Mouse (Mus musculus) NIH3T3 (cell line): ENCODE measurements at regions not wholly inside any gene's neighbourhood (a gene's known extent, or its start where the extent isn't known, plus 50 kb on each side); places are given as distances from the start of the nearest gene placed in this dataset.

Experiments used
- DNase-seq: peaks from one replicate; pipeline ENCODE4 v3.0.0-alpha.2; 2012; ENCODE audit warnings: low read depth

DNA sequence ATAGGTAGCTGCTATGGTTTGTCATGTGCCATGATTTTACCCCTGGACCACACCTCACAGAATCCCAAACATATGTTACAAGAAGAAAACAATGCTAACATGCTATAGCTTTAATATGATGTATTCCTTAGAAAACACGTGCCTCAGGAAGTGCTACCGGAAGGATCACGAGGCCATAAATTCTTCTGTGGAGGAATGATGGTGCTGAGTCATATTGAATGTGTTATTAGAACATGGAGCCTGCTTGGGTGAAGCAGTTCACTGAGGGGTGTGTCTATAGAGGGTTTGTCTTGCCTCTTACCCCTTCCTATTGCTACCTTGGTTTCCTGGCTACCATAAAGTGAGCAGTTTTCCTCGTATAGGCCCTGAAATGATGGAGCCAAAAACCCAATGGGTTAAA is 104.1 kb upstream of the Tsc22d2 start:
- DNase-seq = no peak

DNA sequence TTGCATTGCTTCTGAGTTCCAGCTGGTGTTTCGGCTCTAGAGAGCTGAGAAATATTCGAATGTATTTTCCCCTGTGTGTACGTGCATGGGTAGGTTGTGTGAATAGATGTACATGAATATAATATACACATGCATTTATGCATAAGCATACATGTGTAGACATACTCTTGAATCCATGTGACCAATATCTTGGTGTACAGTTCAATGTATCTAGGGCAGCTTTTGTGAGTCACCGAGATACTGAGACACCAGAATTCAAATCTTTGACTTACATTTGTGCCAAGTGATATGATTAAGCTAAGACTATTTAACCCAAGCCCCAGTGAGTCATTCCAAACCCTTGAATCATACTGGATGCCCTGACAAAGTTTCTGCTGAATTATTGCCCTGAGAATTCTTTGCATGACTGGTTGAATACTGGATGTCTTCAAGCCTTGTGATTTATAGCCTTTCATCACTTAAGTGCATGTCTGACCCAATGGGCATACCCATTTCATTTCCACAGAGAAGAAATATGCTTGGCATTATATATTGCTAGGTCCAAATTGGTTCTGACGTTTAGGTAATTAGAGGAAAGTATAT is 103.3 kb upstream of the Tsc22d2 start:
- peak; percentile 92 for DNase-seq

DNA sequence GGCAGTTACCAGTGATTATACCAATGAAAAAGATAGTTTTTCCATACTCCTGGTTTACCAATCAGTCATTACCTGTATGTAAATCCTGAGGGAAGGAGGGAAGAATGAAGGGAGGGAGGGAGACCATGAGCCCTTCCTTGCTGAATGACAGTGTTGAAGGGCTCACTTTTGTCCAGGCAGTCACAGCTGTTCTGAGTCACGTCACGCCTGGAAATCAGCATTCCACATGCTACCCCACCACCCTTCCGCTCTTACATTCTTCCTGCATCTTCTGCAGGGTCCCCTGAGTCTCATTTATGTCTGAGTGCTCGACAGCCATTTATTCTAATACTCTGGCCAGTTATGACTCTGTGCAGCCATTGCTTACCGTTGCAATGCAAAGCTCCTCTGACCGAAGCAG is 101.9 kb upstream of the Tsc22d2 start:
- DNase-seq = no peak

DNA sequence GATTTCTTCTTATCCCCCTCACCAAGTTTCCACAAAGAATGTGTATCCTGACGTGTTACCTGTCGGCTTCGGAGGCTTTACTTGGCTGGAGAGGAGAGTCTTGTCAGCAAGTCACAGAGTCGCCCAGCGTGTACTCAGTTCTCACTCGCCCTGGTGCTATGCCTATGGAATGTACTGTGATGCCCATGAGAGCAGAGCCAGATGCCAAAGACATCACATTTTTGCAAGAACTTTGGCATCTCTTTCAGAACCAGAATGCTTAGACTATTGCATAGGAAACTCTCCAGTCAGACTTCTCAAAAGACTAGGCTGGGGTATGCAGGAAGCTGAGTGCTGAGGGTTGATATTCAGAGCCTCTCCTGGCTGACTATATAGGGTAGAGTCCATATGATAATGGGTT is 99.3 kb upstream of the Tsc22d2 start:
- DNase-seq = peak; percentile 61

DNA sequence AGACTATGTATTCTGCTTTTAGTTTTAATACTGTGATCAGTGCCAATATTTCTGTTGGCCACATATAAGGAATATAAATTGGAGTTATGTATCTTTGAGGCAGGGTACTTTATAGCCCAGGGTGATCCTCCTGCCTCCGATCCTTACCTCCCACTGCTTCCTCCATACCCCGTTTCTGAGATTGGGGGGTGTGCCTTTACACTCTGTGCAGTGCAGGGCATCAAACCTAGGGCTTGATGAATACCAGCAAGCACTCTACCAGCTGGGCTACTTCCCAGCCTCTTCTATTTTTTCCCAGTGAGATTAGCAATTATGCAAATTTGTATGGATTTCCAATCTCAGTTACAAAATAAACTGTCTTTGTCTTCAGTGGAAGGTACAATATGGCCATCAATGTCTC is 97.3 kb upstream of the Tsc22d2 start:
- DNase-seq = no peak

DNA sequence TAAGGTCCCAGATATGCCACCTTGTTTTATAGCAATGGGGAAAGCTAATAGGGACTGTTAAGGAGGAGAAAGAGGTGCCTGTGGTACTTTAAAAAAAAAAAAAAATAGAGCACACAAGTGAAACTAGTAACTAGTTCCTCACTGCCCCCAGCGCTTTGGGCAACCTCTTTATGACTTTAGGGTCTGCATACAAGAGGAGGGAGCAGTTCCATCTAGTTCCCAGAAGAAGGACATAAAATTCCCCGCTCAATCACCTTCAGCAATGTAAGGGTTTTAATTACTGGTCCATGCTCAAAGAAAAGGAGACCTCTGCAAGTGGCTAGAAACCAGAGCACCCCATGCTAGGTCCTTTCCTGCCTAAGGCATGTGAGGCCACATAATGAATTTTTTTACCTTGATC is 95.8 kb upstream of the Tsc22d2 start:
- no peak for DNase-seq

DNA sequence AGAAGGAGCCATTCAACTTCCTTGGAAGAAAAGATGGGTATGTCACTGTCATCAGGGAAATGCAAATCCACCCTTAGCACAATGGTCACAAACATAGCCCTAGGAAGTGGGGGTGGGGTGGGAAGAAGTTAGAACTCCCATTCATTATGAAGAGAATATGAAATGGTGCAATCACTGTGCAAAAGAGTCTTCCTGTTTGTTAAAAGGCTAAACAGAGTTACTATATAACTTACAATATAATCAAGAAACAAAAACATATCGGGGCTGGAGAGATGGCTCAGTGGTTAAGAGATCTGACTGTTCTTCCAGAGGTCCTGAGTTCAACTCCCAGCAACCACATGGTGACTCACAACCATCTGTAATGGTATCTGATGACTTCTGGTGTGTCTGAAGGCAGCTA is 95.1 kb upstream of the Tsc22d2 start:
- no peak for DNase-seq

DNA sequence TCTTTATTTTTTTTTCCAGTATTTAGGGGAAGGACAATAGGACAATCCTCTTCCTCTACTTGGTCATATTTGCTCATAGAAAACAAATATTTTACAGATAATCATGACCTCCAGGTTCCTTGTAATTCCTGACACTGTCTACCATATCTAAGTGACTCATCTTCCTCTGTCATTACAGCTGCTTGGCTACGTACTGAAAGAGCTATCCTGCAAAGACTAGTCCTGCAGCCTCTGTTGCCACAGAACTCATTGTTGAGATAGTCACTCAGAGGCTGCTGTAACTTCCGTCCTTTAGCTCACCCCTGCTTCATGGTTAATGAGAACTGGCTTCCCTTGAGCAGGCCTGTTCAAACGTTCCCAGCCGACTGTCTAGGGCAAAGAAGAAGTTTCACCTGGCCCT is 93.7 kb upstream of the Tsc22d2 start:
- DNase-seq = no peak

DNA sequence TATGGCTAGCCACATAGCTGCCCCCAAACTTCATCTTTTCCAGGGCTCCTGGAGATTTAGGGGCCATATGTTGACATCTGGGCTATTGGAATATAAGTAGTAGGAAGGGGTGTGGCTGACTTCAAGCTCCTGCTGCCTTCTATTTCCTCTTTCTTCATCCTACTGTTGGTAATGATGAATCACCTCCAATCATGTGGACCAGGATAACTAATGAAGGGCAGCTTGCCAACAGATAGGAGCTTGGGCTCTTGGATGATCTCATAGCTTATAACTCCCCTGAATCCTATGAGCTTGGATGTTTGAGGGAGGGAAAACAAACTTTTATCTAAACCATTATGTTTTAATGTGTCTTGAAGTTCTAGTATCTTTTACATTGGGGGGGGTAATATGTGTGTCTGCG is 92.2 kb upstream of the Tsc22d2 start:
- peak; percentile 66 for DNase-seq

DNA sequence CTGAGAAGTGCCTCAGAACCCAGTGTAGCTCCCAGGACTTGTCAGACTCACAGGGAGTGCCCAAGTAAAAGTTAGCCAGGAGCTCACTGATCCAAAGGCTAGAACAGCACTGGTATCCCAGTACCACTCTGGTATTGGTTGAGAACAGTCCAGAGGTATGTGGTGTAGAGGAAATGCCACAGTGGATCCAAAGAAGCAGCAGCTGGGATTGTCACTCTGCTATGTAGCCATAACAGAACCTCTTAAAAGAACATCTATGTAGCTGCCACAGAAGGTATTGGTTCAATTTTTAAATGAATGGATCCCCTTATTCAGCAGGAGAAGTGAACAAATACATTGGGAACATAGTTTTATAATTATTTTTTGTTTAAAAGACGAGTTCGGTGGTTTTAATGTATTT is 86.8 kb upstream of the Tsc22d2 start:
- DNase-seq = no peak

DNA sequence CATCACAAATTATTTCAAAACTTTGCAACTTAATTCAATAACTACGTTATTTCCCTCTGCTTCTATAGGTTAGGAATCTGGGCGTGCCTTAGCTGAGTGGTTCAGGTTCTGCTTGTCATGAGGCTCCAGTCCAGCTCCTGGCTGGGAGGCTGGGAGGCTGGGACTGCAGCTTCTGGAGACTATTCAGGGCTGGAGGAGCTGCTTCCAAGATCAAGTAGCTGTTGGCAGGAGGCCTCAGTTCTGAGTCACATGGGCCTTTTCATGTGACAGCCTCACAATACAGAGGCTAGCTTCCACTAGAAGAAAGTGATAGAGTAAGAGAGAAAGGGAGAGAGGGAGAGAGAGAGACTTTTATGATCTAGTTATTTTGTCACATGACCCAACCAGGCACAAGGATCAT is 84.3 kb upstream of the Tsc22d2 start:
- peak; percentile 90 for DNase-seq

DNA sequence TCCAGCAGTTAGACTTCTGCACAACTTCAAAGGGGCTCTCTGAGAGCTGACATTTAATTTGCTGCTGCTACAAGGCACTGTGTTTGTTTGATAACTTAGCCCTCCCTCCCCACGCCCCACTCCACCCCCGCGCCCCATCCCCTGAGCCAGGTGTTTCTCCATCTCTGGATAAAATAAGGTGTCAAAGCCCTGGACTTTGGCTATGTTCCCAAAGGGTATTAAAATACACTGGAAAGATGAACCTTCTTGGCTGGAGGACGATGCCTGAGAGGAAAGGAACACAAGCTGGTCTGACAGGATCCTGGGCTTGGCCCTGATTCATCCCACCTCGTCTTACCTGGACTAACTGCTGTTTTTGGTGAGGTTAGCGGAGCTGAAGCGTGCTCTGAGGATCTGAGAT is 80.5 kb upstream of the Tsc22d2 start:
- no peak for DNase-seq

DNA sequence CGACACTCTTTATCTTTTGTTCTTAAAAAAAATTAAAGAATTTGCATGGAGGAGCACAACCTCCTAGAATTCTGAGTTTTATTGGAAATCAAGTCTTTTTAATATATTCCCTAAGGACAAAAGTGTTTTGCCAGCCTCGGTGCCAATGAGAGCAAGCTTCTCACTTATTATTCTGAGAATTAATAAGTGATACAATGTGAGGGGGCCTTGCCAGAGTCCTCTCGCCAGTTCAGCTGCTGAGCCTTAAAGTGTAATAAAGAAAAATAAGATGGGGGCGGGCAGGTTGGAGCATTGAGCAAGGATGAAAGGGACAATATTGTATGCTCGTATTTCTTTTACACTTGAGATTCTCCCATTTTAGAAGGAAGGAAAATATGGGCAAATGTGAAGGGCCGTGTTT is 79.2 kb upstream of the Tsc22d2 start:
- no peak for DNase-seq

DNA sequence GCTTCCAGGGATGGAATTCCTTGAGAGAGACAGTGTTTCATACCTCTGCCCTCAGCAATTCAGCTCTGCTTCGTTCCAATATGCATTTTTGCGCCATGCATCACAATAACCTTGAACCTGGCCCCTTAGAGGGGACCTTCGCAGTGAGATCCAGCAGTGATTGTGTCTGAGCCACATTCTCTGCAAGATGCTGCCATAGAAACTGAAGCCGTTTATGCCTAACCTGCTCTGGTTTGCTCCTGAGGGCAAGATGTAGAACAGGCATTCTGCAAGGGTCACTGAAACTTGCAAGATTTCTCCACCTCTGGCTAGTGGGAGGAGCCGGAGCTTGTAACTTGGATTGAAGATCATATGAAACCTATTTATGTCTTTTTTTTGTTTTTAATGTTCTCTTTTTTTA is 78.4 kb upstream of the Tsc22d2 start:
- peak; percentile 45 for DNase-seq

DNA sequence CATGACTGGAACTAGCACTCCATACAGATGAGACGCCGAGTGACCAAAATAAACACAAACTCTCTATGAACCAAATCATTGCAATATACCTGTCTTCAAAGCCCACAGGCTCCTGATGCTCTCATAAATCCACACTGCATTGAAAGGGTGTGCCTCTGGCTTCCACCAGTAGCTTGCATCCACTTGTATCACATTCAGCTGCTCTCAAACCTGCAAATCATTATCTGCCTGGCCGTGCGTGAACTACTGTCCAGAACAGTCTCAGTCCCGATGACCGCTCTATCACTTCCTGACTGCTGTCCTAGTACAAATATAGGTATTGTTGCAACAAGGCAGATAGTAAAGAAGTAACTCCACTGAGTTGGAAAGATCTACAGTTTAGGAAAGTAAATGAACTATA is 77.9 kb upstream of the Tsc22d2 start:
- DNase-seq = no peak

DNA sequence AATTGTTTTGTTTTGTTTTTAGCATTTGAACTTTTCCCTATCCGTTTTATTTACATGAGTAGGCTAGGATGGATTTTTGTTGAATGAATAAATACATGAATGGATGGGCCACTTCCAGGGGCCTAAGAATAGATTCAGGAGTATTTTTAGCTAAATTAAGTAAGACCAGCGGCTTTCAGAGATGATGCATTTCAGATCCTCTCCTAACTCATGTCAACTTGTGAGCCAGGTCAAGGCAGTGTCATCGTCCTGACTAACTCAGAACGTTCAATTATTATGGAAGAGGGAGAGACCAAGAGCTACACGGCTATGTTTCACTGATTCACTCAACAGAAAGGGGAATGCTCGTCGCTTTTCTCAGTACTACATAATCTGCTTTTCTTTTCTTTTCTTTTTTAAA is 75.5 kb upstream of the Tsc22d2 start:
- peak; percentile 68 for DNase-seq

DNA sequence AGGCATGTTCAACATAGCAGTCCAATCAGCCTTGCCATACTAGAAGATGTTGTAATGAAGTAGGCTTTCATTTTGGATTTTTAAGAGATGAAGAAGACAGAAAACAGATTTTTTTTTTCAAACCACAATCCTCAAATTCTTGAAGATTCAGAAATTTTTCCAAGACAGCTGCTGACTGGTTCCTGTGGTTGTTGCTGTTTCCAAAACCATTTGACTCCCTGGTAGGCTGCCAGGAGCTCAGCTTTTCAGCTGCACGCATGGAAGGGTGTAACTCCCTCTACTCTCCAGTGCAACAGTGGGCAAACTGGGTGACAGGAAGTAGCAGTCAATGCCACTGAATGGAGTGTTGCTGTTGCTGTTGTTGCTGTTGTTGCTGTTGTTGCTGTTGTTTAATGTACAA is 72.4 kb upstream of the Tsc22d2 start:
- peak; percentile 82 for DNase-seq

DNA sequence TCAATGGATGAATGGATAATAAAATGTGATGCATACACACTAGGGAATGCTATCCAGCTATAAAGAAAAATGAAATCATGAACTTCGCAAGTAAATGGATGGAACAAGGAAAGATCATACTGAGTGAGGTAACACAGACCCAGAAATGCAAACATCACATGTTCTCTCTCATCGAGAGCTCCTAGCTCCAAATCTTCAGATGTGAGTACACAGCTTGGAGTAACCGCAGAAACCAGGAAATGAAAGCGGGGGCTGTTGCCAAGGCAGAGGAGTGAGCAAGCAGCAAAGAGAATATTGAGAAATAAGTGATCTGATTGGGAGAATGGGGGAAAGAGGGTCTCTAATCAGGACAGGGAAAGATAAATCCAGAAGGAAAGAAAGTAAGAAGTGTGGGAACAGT is 52.0 kb upstream of the Tsc22d2 start:
- peak; percentile 44 for DNase-seq

DNA sequence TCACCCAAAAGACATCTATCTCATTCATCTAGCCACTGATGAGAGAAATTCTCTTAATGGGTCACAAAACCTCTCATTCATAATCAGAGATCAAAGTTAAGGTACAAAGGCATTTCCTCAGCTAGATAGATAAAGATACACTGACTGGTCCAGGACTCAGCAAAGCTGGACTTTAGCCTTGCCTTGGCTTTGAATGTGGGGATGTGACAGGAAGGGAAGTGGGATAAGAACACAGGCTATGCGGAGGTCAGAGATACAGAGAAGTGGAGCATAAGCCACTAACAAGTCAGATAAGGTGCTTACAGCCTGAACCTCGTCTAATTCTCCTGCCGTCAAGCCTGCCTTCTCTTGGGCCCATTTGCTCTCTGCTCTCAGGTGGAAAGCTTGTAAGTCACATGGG is 50.0 kb upstream of the Tsc22d2 start:
- DNase-seq = no peak
